Mouse (Mus musculus): ENCODE data around the gene Gm6169.
"Not testable (repeated sequence)": the region's sequence is repeated elsewhere in the genome, so short reads cannot be mapped to it uniquely, and the experiment has no call there.

The Gm6169 gene

DNA sequence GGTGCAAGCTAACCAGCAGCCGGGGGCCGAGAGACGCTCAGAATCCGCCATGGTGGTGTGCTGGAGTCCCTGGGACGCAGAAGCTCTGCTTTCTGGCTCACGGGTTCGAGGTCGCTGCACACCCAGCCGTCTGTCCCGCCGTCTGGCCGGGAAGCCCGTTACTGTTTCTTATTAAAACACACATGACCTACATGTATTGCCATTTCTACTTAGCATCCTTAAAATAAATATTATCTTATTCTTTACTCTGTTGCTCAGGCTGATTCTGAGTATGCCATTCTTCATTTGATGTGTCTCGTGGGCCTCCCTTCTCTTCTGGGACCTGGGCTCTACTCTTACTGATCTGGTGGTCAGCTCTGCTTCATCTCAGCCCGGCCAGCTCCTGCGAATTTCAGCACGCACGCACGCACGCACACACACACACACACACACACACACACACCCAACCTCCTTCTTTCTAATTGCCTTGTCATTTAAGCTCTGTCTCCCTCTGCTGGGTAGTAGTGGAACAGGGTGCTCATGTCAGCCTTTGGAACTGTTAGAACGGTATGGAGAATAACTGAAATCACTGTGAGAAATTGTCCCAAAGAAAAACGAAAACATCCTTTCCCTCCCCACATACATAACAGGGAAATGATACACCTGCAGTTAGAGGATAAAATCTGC, at the start of gene Gm6169:
Gm6169 (minus strand) TSS at position 51 of the 666 bp plus-strand sequence.
- peak; percentile 31 to 46 for DNase-seq

- DNase-seq, result peak; percentile 34 to 47
These were observed 46.8 kb upstream of the Gm6169 start for GRCm38 (mm10) chr13:97145834-97146233.

GRCm38 (mm10) chr13:97142321-97142720, 43.3 kb upstream of the Gm6169 start:
- no peak for DNase-seq

DNA sequence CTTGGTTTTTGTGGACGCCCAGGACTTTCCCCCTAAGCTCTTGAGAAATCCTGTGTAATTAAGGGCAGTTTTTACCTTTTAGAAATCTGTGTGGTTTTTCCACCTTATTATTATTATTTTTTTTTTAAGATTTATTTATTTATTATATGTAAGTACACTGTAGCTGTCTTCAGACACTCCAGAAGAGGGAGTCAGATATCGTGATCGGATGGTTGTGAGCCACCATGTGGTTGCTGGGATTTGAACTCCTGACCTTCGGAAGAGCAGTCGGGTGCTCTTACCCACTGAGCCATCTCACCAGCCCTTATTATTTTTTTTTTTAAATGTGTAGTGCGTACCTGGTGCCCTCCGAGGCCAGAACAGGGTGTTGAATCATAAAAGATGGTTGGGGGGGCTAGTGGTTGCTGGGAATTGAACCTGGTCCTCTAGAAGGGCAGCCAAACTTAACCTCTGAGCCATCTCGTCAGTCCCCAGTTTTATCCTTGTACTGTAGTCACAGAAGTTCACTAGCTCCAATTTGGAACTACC, 39.4 kb upstream of the Gm6169 start:
- DNase-seq, result not testable (repeated sequence)

- peak; percentile 86 to 92 for DNase-seq
These were observed 38.7 kb upstream of the Gm6169 start, which contains the start of the genes Gfm2 and Nsa2 for GRCm38 (mm10) chr13:97137466-97138400. TSS of gene Gfm2 (plus strand) at chr13:97137937. TSS of gene Nsa2 (minus strand) at chr13:97137937.

DNA sequence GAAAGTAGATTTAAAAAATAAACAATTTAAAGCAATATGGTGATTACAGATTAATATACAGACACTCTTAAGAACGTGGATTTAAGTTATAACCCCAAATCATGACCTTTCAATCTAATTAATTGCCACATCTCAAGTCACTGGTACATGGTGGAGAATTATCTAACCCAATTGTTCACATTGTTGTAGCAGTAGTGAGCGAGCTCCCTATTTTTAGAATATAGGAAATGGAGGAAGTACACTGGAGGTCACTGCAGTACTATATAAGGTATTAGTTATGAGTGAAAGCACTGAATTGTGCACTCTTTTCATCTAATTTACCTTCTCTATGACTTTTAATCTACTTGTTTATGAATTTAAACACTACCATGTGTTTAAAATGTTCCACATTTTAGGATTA, 31.4 kb upstream of the Gm6169 start:
- not testable (repeated sequence) for DNase-seq

DNA sequence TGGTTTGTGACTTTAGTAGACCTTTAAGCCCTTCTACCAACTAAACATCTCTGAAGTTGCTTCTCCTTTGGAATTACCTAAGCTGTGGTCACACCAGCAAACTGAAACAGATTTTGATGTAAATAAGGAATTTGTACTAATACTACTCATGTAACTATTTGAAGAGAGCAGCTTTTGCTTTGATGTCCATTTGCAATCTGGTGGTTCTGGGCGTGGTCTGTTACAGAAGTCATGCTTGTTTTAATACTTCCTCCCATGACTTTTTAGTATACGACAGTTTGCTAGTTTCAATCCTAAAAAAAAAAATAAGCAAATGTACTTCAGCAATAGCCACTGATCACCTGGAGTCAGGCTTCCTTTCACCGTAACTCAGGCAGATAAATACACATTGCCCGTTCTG, 30.6 kb upstream of the Gm6169 start:
- not testable (repeated sequence) for DNase-seq

DNA sequence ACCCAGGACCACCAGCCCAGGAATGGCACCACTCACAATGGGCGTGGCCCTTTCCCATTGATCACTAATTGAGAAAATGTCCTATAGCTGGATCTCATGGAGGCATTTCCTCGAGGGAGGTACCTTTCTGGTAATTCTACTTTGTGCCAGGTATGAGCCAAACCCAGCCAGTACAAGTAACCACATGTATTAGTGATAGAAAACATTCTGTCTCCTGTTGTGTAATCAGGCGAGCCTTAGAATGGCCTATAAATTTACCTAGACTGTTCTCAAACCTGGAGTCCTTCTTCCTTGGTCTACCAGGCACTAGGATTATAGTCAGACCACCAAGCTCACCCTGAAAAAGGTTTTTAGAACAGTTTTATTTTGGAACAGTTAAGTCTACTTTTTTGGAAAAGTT, 22.3 kb upstream of the Gm6169 start:
- DNase-seq, result no peak

DNA sequence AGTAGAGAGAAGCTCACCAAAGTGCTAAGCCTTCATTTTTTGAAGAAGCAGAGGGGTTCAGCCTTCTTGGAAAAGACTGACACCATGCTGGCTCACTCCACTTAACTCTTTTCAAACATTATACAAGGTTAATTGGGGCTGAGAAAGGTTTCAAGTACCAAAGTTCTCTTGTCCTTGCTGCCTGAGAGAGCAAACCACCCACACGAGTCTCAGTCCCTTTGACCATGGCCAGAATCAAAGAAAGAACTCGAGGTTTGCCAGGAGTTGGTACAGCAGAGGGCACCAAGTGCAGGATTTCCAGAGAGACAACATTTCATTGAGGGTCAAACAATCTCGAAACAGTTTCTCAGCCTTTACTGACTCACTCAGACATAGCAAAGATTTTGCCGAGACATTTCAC, 10.0 kb upstream of the Gm6169 start:
- no peak for DNase-seq

- not testable (repeated sequence) for DNase-seq
These were observed 8.7 kb upstream of the Gm6169 start for GRCm38 (mm10) chr13:97107721-97108120.

DNA sequence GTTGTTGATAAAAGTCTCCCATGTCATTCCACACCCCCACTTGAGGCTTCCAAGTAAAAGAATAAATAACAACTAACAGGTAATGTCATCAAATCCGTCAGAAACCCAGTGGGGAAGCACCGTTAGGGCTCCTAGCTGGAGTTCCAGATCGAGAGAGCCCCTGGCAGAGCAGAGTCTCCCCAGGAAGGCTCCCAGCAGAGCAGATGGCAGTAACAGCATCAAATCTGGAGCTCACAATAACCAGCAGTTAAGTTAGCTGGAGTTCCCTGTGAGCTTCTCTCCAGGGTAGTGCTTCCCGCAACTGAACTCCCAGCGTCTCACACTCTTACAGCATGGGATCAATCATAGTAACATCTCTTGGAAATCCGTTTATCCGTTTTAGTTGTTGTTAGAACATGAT, 6.0 kb upstream of the Gm6169 start:
- DNase-seq, result no peak

- DNase-seq, result no peak
These were observed 3.3 kb downstream of the Gm6169 start for GRCm38 (mm10) chr13:97095726-97096125.

- DNase-seq, result no peak
These were observed 10.9 kb downstream of the Gm6169 start for GRCm38 (mm10) chr13:97088183-97088582.

DNA sequence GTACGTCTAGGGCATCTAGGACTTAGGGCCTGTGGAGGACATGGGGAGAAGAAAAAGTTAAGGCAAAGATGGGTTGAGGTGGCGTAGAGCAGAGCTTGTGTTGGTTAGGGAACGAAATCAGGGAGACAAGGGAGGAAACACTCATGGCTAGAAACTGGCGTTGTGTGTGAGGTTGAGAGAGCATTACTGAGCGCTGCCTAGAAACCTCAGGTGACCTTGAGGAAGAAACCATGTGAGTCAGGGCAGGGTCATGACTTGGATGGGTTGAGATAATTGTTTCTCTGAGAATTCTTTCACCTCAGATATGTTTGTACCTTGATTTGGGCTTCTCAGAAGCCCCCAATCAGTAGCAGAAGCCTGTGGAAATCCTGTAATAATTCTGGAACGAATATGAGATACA, 11.6 kb downstream of the Gm6169 start:
- no peak for DNase-seq

- DNase-seq, result no peak
These were observed 12.7 kb downstream of the Gm6169 start for GRCm38 (mm10) chr13:97086316-97086715.

DNA sequence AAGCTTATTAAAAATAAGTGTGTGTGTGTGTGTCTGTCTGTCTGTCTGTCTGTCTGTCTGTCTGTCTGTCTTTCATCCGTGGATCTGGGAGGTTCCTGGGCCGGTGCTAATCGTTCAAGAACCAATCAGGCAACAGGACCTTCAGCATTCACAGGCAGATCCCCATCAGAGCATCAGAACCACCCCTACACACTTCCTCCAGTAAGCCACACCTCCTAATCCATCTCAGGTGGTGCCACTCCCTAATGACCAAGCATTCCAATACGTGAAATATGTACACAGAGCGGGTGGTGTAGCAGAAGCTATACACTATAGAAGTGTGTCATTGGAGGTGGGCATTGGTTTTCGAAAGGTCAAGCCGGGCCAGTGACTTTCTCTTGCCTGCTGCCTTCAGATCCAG, 16.6 kb downstream of the Gm6169 start:
- no peak for DNase-seq

GRCm38 (mm10) chr13:97080615-97081014, 18.4 kb downstream of the Gm6169 start:
- no peak for DNase-seq

GRCm38 (mm10) chr13:97080201-97080600, 18.8 kb downstream of the Gm6169 start:
- DNase-seq, result peak; percentile 44 to 48

GRCm38 (mm10) chr13:97077556-97077955, 21.5 kb downstream of the Gm6169 start:
- no peak for DNase-seq

DNA sequence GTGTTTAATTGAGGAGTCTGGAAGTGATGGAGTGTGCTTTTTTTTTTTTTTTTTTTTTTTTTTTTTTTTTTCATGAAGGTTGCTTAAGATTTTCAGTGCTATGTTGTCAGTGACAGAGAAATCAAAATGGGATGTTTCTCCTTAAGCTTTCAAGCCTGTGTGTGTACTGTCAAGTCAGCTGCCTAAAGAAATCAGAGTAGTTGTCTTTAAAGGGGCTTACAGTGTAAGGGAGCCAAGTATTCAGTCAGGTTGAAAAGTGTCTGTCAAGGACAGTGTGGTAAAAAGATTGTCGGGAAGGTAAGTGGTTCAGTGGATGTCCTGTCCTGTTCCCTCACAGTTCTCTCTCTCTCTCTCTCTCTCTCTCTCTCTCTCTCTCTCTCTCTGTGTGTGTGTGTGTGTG, 25.5 kb downstream of the Gm6169 start:
- DNase-seq, result no peak

- peak; percentile 26 to 32 for DNase-seq
These were observed 27.3 kb downstream of the Gm6169 start for GRCm38 (mm10) chr13:97071626-97072241.

DNA sequence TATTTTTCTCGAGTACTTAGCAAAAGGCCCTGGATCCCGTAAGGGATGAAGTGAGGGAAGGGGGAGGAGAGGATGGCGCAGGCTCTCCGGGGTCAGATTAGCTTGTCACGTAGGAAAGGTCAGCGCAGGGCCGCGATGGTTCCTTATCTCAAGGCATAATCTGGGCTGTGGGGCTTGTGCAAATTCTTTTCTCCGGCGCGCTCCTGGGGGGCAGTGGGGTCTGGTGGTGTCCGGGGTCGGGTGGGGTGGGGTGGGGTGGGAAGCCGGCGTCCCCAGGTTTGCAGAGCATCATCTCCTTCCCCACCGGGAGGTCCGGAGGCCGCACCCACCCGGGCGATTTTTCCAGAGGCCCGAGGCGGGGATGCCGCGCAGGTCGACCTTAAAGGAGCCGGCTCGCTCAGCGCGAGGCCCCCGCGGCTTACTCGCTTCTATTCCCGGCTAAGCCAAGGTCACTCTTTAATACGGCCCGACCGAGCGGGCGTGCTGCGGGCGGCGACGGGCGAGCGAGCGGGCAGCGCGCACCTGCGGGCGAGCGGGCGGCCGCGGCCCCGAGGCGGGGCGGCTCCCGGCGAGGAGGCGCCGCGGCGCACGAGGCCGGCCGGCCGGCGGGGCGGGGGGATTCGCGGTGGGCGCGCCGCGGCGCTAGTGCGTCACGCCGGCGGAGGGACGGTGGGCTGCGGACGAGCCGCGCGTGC, 28.0 kb downstream of the Gm6169 start:
- DNase-seq, result peak; percentile 18 to 21

All from cerebellum, postnatal 36 days (tissue).